Mouse (Mus musculus): ENCODE data around the gene Entr1. TPM values are rescaled to one million over a fixed set of nuclear protein-coding genes. Genes with fewer than 3 reads are reported as not detected.
A peak's percentile ranks its signal among the peaks of the same experiment; 100 is the strongest.

Entr1 gene
- polyA plus RNA-seq, 1 experiment from 2014 or later: 116 TPM

DNA sequence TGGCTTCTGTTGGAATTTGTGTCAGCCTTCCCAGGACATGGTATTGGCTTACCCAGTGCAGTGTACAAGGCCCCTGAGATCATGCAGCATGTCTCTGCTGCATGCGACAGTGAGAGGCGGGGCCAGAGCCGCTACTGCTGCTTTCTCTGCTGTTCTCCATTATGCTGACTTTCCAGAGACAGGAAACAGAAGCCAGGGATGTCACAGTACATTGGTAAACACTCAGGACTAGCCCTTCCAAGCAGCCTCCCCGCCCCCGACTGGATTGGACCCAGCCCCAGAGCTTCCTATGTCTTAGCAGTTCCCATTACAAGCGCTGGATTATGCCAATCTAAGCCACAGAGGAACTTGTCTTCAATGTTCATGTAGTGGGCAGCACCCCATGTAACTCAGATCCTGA is 40.9 kb downstream of the Entr1 start:
- DNase-seq: peak; percentile 77
- Histone ChIP-seq H3K9ac (no peak overlapping the region), H3K4me2 (no peak overlapping the region), H3K4me1 (ENCODE audit: insufficient read depth) (peaks cover 14% of the 10 kb centered on the region; the same call in 1 of the 2 replicates), H3K36me3 (ENCODE audit: insufficient read depth) (peaks cover 71% of the 10 kb centered on the region), H3K9me3 (ENCODE audit: low read depth, low read length) (no peaks in the 10 kb centered on the region), H3K4me3 (ENCODE audit: low read depth, low read length) (no peak overlapping the region), H3K27ac (ENCODE audit: low read depth) (peak overlapping the region; percentile 42; the same call in 1 of the 2 replicates), H3K27me3 (ENCODE audit: insufficient read depth, low read length) (no peaks in the 10 kb centered on the region)
- WGBS: 44% methylated on average over 6 of the region's 6 CpGs
- no peak for TF ChIP-seq CTCF (IDR thresholded peaks at IDR 0.05; ENCODE audit: low read depth)
- ATAC-seq (ENCODE audit: insufficient read depth): peak; percentile 17; the same call in 1 of the 2 replicates

DNA sequence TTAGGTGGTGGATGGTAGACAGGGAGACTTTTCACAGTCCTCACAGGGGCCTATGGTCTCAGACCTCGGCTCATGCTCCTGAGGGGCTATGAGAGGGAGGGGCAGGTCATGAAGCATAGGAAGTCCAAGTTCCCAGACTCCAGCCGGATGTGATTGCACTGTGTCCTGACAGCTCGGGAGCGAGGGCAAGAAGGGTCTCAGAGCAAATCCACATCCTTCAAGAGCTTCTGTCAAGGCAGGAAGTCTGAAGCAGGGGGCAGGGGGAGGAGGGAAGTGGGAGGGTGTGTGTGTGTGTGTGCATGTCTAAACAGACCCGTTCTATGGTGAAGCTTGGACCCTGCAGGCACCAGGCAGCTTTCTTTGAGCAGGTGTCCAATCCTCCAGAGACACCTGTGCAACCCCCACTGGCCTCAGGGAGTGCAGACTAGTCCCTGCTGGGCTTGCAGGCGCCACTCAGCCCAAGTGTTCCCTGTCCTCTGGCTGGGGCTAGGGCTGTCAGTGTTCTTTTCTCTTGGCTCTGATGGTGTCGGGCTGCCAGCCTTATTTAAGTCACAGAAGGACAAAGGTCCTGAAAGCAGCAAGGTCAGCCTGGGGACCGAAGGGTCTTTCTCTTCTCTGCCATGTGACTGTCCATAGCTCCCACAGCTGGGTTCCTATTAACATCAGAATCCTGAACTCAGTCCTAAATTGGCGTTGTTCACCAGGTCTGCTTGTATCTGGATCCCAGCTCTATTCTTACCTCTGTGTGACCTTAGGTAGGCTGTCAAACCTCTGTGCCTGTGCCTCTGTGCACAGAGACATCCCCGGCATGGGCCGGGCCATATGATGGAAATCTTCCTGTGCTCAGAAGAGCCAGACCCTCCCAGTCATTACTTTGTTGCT is 46.3 kb downstream of the Entr1 start:
- peaks cover 93% of the 10 kb centered on the region for H3K36me3 ChIP-seq (ENCODE audit: insufficient read depth)
- WGBS: 46% methylated on average over 11 of the region's 11 CpGs
- no peaks in the 10 kb centered on the region for H3K9me3 ChIP-seq (ENCODE audit: low read depth, low read length)

GRCm38 (mm10) chr2:26342044-26342443 is 47.1 kb downstream of the Entr1 start:
- peak overlapping the region; percentile 85 for H3K27ac ChIP-seq (ENCODE audit: low read depth)
- no peaks in the 10 kb centered on the region for H3K27me3 ChIP-seq (ENCODE audit: insufficient read depth, low read length)
- WGBS: 27% methylated on average over 10 of the region's 10 CpGs
- H3K36me3 ChIP-seq (ENCODE audit: insufficient read depth): peaks cover 85% of the 10 kb centered on the region
- no peak for TF ChIP-seq CTCF (IDR thresholded peaks at IDR 0.05; ENCODE audit: low read depth)
- H3K4me3 ChIP-seq (ENCODE audit: low read depth, low read length): no peak overlapping the region
- no peaks in the 10 kb centered on the region for H3K9me3 ChIP-seq (ENCODE audit: low read depth, low read length)
- peak; percentile 80 for DNase-seq
- H3K9ac ChIP-seq: no peak overlapping the region; the same call in 1 of the 2 replicates
- peak; percentile 68 for ATAC-seq (ENCODE audit: insufficient read depth)
- peaks cover 6% of the 10 kb centered on the region for H3K4me1 ChIP-seq (ENCODE audit: insufficient read depth)
- H3K4me2 ChIP-seq: peak overlapping the region; percentile 12; the same call in 1 of the 2 replicates

More for the DNA sequence above, 46.3 kb downstream of the Entr1 start:
- H3K27ac ChIP-seq (ENCODE audit: low read depth): peak overlapping the region; percentile 85
- no peak overlapping the region for H3K9ac ChIP-seq
- DNase-seq (peak; percentile 64), ATAC-seq (ENCODE audit: insufficient read depth) (peak; percentile 16; the same call in 1 of the 2 replicates)
- H3K27me3 ChIP-seq (ENCODE audit: insufficient read depth, low read length): no peaks in the 10 kb centered on the region
- no peak for TF ChIP-seq CTCF (IDR thresholded peaks at IDR 0.05; ENCODE audit: low read depth)
- H3K4me2 ChIP-seq: peak overlapping the region; percentile 12; the same call in 1 of the 2 replicates
- H3K4me1 ChIP-seq (ENCODE audit: insufficient read depth): peaks cover 6% of the 10 kb centered on the region
- H3K4me3 ChIP-seq (ENCODE audit: low read depth, low read length): no peak overlapping the region

GRCm38 (mm10) chr2:26341510-26341981 is 47.6 kb downstream of the Entr1 start:
- Histone ChIP-seq H3K27ac (ENCODE audit: low read depth) (peak overlapping the region; percentile 85), H3K4me2 (no peak overlapping the region), H3K4me3 (ENCODE audit: low read depth, low read length) (no peak overlapping the region), H3K9me3 (ENCODE audit: low read depth, low read length) (no peaks in the 10 kb centered on the region), H3K27me3 (ENCODE audit: insufficient read depth, low read length) (no peaks in the 10 kb centered on the region), H3K36me3 (ENCODE audit: insufficient read depth) (peaks cover 80% of the 10 kb centered on the region), H3K4me1 (ENCODE audit: insufficient read depth) (peaks cover 6% of the 10 kb centered on the region), H3K9ac (peak overlapping the region; percentile 20)
- 61% methylated on average over 2 of the region's 2 CpGs for whole genome bisulfite sequencing
- no peak for TF ChIP-seq CTCF (IDR thresholded peaks at IDR 0.05; ENCODE audit: low read depth)
- DNase-seq (no peak), ATAC-seq (ENCODE audit: insufficient read depth) (peak; percentile 28; the same call in 1 of the 2 replicates)

DNA sequence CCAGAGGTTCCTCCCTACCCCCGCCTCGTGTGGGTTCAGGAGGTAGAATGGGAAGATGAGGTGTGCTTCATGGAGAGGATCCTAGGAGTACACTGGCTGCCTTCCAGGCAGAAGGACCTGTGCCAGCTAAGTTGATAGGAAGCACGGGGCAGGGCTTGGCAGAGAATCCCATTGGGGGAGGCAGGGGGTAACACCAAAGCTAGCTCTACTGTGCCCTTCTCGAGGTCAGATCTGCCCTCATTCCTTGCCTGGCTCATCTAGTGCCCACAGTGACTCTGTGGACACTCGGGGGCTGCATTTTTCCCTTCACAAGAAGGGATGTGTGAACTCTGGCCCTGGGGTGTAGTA is 49.9 kb downstream of the Entr1 start:
- H3K4me3 ChIP-seq (ENCODE audit: low read depth, low read length): no peak overlapping the region
- no peak overlapping the region for H3K9ac ChIP-seq
- peaks cover 6% of the 10 kb centered on the region for H3K4me1 ChIP-seq (ENCODE audit: insufficient read depth)
- 77% methylated on average over 5 of the region's 5 CpGs for WGBS
- no peaks in the 10 kb centered on the region for H3K9me3 ChIP-seq (ENCODE audit: low read depth, low read length)
- H3K27ac ChIP-seq (ENCODE audit: low read depth): no peak overlapping the region
- no peak for ATAC-seq (ENCODE audit: insufficient read depth)
- H3K4me2 ChIP-seq: no peak overlapping the region
- no peaks in the 10 kb centered on the region for H3K27me3 ChIP-seq (ENCODE audit: insufficient read depth, low read length)
- peaks cover 57% of the 10 kb centered on the region for H3K36me3 ChIP-seq (ENCODE audit: insufficient read depth)
- no peak for TF ChIP-seq CTCF (IDR thresholded peaks at IDR 0.05; ENCODE audit: low read depth)
- DNase-seq: no peak

- WGBS: 78% methylated on average over 8 of the region's 13 CpGs
- H3K4me2 ChIP-seq: no peak overlapping the region
Observed at GRCm38 (mm10) chr2:26338302-26339203, 50.6 kb downstream of the Entr1 start.

More at GRCm38 (mm10) chr2:26338302-26339203, 50.6 kb downstream of the Entr1 start:
- Histone ChIP-seq H3K9ac (no peak overlapping the region), H3K27me3 (ENCODE audit: insufficient read depth, low read length) (no peaks in the 10 kb centered on the region), H3K4me3 (ENCODE audit: low read depth, low read length) (no peak overlapping the region), H3K27ac (ENCODE audit: low read depth) (no peak overlapping the region), H3K4me1 (ENCODE audit: insufficient read depth) (peaks cover 6% of the 10 kb centered on the region), H3K36me3 (ENCODE audit: insufficient read depth) (peaks cover 51% of the 10 kb centered on the region), H3K9me3 (ENCODE audit: low read depth, low read length) (no peaks in the 10 kb centered on the region)
- DNase-seq (no peak), ATAC-seq (ENCODE audit: insufficient read depth) (no peak)
- TF ChIP-seq CTCF (IDR thresholded peaks at IDR 0.05; ENCODE audit: low read depth): no peak

Other genes with a start within 250 kb of the Entr1 start
- gene Lhx3, start 181.0 kb downstream of the Entr1 start, polyA plus RNA-seq (2014; fragmentation: Nextera tagmentation; extraction: Ambion mirVana): 0.27 TPM in 1 of 2 replicates, not detected in the other
- gene Qsox2, start 151.8 kb downstream of the Entr1 start, polyA plus RNA-seq (2014; fragmentation: Nextera tagmentation; extraction: Ambion mirVana): 25.8 and 26.1 TPM in 2 replicates
- gene Ccdc187, start 94.8 kb downstream of the Entr1 start, polyA plus RNA-seq (2014; fragmentation: Nextera tagmentation; extraction: Ambion mirVana): 0.28 and 0.36 TPM in 2 replicates
- gene Gpsm1, start 73.8 kb downstream of the Entr1 start, polyA plus RNA-seq (2014; fragmentation: Nextera tagmentation; extraction: Ambion mirVana): 37.9 and 40.5 TPM in 2 replicates
- gene Dnlz, start 37.2 kb downstream of the Entr1 start, polyA plus RNA-seq (2014; fragmentation: Nextera tagmentation; extraction: Ambion mirVana): 29.1 and 32.1 TPM in 2 replicates
- 2.4 and 2.8 TPM in 2 replicates for gene Card9, start 28.4 kb downstream of the Entr1 start, polyA plus RNA-seq (2014; fragmentation: Nextera tagmentation; extraction: Ambion mirVana)
- 28.1 and 32.8 TPM in 2 replicates for gene Snapc4, start 8.7 kb downstream of the Entr1 start, polyA plus RNA-seq (2014; fragmentation: Nextera tagmentation; extraction: Ambion mirVana)
- gene Pmpca, start within 50 bp of the Entr1 start, polyA plus RNA-seq (2014; fragmentation: Nextera tagmentation; extraction: Ambion mirVana): 97.4 and 104 TPM in 2 replicates
- gene Inpp5e, start 19.9 kb upstream of the Entr1 start, polyA plus RNA-seq (2014; fragmentation: Nextera tagmentation; extraction: Ambion mirVana): 18.6 and 22.4 TPM in 2 replicates
- 36.0 and 36.5 TPM in 2 replicates for gene Sec16a, start 55.9 kb upstream of the Entr1 start, polyA plus RNA-seq (2014; fragmentation: Nextera tagmentation; extraction: Ambion mirVana)
- 37.7 and 44.0 TPM in 2 replicates for gene Notch1, start 127.3 kb upstream of the Entr1 start, polyA plus RNA-seq (2014; fragmentation: Nextera tagmentation; extraction: Ambion mirVana)
- gene Egfl7, start 190.7 kb upstream of the Entr1 start, polyA plus RNA-seq (2014; fragmentation: Nextera tagmentation; extraction: Ambion mirVana): 269 and 311 TPM in 2 replicates
- not detected in 2 replicates for gene Gm20532, start 197.3 kb upstream of the Entr1 start, polyA plus RNA-seq (2014; fragmentation: Nextera tagmentation; extraction: Ambion mirVana)
- 30.2 and 32.9 TPM in 2 replicates for gene Agpat2, start 215.1 kb upstream of the Entr1 start, polyA plus RNA-seq (2014; fragmentation: Nextera tagmentation; extraction: Ambion mirVana)
- gene Fam69b, start 239.1 kb upstream of the Entr1 start, polyA plus RNA-seq (2014; fragmentation: Nextera tagmentation; extraction: Ambion mirVana): 28.3 and 30.0 TPM in 2 replicates